Mouse (Mus musculus): ENCODE data around the gene Tmc1.

GRCm38 (mm10) chr19:20918241-20918640 lies 35.8 kb downstream of the Tmc1 start:
- TF ChIP-seq CTCF (IDR thresholded peaks at IDR 0.05; ENCODE audit: borderline replicate concordance, extremely low read depth, insufficient read depth, insufficient read length): no peak
- no peak for TF ChIP-seq POLR2A (IDR thresholded peaks at IDR 0.05; ENCODE audit: borderline replicate concordance, extremely low read depth, insufficient read depth, insufficient read length, poor library complexity, severe bottlenecking)
